Mouse (Mus musculus): Measurements from ENCODE around the gene Lhfpl5.

Lhfpl5 gene

GRCm38 (mm10) chr17:28628248-28629124 is 53.0 kb downstream of the Lhfpl5 start:
- no peak for DNase-seq

GRCm38 (mm10) chr17:28629125-28629524 is 53.7 kb downstream of the Lhfpl5 start:
- peak; percentile 17 for DNase-seq
